Mouse (Mus musculus) kidney, postnatal 0 days (tissue): Measurements from ENCODE around the gene Slc25a11. TPM values are rescaled to one million over a fixed set of nuclear protein-coding genes. Genes with fewer than 3 reads are reported as not detected.

Experiments
- ATAC-seq: fragments of 200-750 bp; cut with Nextera tagmentation; replicated peaks from 2 replicates; pipeline ENCODE4 v1.8.0; 2017; ENCODE audit warnings: low read depth, moderate number of reproducible peaks, moderate TSS enrichment, moderate library complexity; ENCODE audit not compliant: low FRiP score
- DNase-seq: peaks from one replicate; pipeline ENCODE4 v3.0.0-alpha.2; 2016; ENCODE audit warnings: low spot score
- H3K27ac ChIP-seq: fragments of 300-500 bp; sonication (generic); 2 replicates; pipeline ENCODE4 v1.5.1; 2014; ENCODE audit warnings: mild to moderate bottlenecking
- H3K27me3 ChIP-seq: fragments of 300-500 bp; sonication (generic); 2 replicates; pipeline ENCODE4 v1.6.1; 2014; ENCODE audit warnings: low read length, mixed read lengths; ENCODE audit not compliant: insufficient read depth
- H3K36me3 ChIP-seq: fragments of 300-500 bp; sonication (generic); 2 replicates; pipeline ENCODE4 v1.6.1; 2014; ENCODE audit warnings: low read length, mixed read lengths; ENCODE audit not compliant: insufficient read depth
- H3K4me1 ChIP-seq: fragments of 300-500 bp; sonication (generic); replicated peaks from 2 replicates; pipeline ENCODE4 v1.6.1; 2014; ENCODE audit warnings: antibody characterized with exemption, low read length, mixed read lengths; ENCODE audit not compliant: insufficient read depth
- H3K4me2 ChIP-seq: fragments of 300-500 bp; sonication (generic); 2 replicates; pipeline ENCODE4 v1.6.1; 2014; ENCODE audit warnings: mild to moderate bottlenecking, low read length, moderate library complexity, mixed read lengths
- H3K4me3 ChIP-seq: fragments of 300-500 bp; sonication (generic); replicated peaks from 2 replicates; pipeline ENCODE4 v1.5.1; 2014; ENCODE audit warnings: low read depth, low read length
- H3K9ac ChIP-seq: fragments of 300-500 bp; sonication (generic); 2 replicates; pipeline ENCODE4 v1.6.1; 2014; ENCODE audit warnings: low read depth, low read length
- H3K9me3 ChIP-seq: fragments of 300-500 bp; sonication (generic); replicated peaks from 2 replicates; pipeline ENCODE4 v1.6.1; 2016; ENCODE audit warnings: low read length, inconsistent platforms, mixed read lengths
- CTCF ChIP-seq: IDR thresholded peaks from 2 replicates; pipeline ENCODE4 v1.5.1; 2016; ENCODE audit warnings: antibody characterized with exemption, low read depth, mild to moderate bottlenecking, moderate library complexity
- WGBS: fragments of 180-500 bp; shearing (Covaris S2); extraction: QIAGEN DNeasy Blood & Tissue Kit; methylation state at CpG from one replicate; pipeline ENCODE4 v1.1.7; 2014; 5-methylcytosine and 5-hydroxymethylcytosine counted together
- polyA plus RNA-seq: library from polyadenylated mRNA; unstranded; fragments of >200 nt; fragmentation: Nextera tagmentation; extraction: Ambion mirVana; gene quantifications from 2 replicates; pipeline ENCODE4 v1.2.1, GENCODE M21; 2015

Slc25a11 gene
- polyA plus RNA-seq, 1 experiment from 2014 or later: 227 TPM

DNA sequence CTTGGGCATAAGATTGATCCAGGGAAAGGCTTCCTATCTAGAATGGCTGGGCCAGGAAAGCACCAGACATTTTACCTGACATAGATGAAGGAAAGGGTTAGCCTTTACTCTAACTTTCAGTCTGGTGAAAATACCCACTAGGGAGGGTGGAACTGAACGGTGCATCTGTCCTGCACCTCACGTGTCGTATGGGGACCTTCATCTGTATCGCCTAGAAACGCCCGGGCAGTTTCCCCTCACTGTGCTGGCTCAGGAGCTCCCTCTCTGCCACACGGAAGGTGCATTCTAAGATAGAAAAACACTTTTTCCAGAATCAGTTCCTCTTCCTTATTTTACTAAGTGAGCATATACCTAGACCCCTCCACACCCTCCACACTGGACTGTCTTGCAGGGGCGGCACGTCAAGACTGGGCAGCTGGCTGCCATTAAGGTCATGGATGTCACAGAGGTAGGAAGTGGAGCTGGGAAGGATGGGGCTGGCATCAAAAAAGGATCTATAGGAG lies 48.8 kb downstream of the Slc25a11 start:
- DNase-seq: no peak
- no peak for TF ChIP-seq CTCF
- WGBS: 89% methylated on average over 9 of the region's 9 CpGs
- Histone ChIP-seq H3K4me1 (no peaks in the 10 kb centered on the region), H3K36me3 (peaks cover 33% of the 10 kb centered on the region), H3K4me3 (no peak overlapping the region), H3K27me3 (no peaks in the 10 kb centered on the region), H3K4me2 (no peak overlapping the region), H3K9ac (no peak overlapping the region), H3K27ac (no peak overlapping the region), H3K9me3 (no peaks in the 10 kb centered on the region)
- ATAC-seq: no peak

GRCm38 (mm10) chr11:70597301-70597700 lies 50.0 kb downstream of the Slc25a11 start:
- Histone ChIP-seq H3K36me3 (peaks cover 28% of the 10 kb centered on the region), H3K9me3 (no peaks in the 10 kb centered on the region), H3K4me2 (no peak overlapping the region), H3K27me3 (no peaks in the 10 kb centered on the region), H3K4me1 (no peaks in the 10 kb centered on the region), H3K9ac (no peak overlapping the region), H3K27ac (no peak overlapping the region), H3K4me3 (no peak overlapping the region)
- DNase-seq (no peak), ATAC-seq (no peak)
- WGBS: 84% methylated on average over 6 of the region's 6 CpGs
- TF ChIP-seq CTCF: no peak

GRCm38 (mm10) chr11:70596094-70596493 lies 51.2 kb downstream of the Slc25a11 start:
- no peak for TF ChIP-seq CTCF
- Histone ChIP-seq H3K9ac (no peak overlapping the region), H3K9me3 (no peaks in the 10 kb centered on the region), H3K27ac (peak overlapping the region; percentile 19; the same call in 1 of the 2 replicates), H3K36me3 (0 out of 2 replicates have a peak, but pooled peaks cover 22% of the 10 kb centered on the region), H3K27me3 (no peaks in the 10 kb centered on the region), H3K4me3 (no peak overlapping the region), H3K4me2 (no peak overlapping the region), H3K4me1 (no peaks in the 10 kb centered on the region)
- WGBS: 63% methylated on average over 4 of the region's 4 CpGs
- DNase-seq: no peak
- no peak for ATAC-seq

DNA sequence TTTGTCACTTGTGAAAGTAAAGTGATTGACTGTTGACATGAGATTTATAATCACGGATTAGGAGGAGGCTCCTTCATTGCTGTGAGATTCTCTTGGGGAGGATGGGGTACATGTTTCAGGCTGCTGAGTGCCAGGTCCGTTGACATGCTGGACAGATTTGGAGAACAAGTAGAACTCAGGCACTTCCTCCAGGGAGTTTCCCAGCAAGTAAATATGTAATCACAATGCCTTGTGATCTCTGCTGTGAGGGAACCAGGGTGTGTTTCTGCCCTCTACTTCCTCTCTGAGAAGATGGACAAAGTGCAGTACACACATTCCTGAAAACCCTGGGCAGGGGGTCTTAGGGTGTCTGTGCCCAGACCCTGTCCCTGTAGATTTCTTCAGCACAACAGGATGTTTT lies 51.6 kb downstream of the Slc25a11 start:
- Histone ChIP-seq H3K27ac (peak overlapping the region; percentile 19; the same call in 1 of the 2 replicates), H3K4me3 (no peak overlapping the region), H3K9ac (0 out of 2 replicates have a peak overlapping the region, but pooled peaks have one; percentile 25), H3K27me3 (no peaks in the 10 kb centered on the region), H3K4me2 (no peak overlapping the region), H3K36me3 (0 out of 2 replicates have a peak, but pooled peaks cover 22% of the 10 kb centered on the region), H3K9me3 (no peaks in the 10 kb centered on the region), H3K4me1 (no peaks in the 10 kb centered on the region)
- ATAC-seq (no peak), DNase-seq (no peak)
- TF ChIP-seq CTCF: no peak
- 66% methylated on average over 2 of the region's 2 CpGs for WGBS

DNA sequence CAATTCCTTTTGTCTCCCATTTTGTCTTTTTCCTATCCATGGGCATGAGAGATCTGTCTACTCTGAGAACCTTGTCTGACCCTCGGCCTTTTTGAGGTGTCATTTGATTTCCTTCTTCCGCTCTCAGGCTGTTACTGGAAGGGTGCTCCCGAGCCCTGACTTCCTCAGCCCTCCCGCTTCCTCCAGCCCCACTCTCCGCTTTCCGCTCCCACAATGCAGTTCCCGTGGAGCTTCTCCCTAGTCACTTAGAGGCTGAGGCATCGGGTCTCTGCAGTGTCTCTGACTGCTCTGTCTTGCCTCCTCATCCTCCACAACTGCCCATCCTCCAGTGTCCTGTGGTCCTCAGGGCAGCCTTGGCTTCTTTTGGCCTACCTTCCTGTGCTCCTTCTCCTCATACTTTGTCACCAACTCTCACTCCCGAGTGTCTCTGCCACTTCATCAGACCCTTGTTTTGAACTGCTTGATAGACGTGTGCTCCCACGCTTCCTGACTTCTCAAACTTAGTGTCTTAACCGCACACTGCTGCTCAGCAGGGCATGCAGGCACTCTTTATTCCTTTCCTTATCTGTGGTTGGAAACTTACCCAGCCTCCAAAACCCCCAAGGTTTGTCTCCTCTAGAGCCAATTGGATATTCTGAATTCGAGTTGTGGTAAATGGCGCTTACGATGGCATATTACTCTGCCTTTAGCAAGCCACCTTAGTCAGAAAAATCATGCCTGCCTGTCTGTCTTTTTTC lies 52.9 kb downstream of the Slc25a11 start:
- no peak overlapping the region for H3K4me2 ChIP-seq
- DNase-seq (no peak), ATAC-seq (no peak)
- no peak for TF ChIP-seq CTCF
- H3K27ac ChIP-seq: no peak overlapping the region; the same call in 1 of the 2 replicates
- H3K9ac ChIP-seq: no peak overlapping the region
- no peak overlapping the region for H3K4me3 ChIP-seq
- WGBS: 64% methylated on average over 15 of the region's 15 CpGs
- 0 out of 2 replicates have a peak, but pooled peaks cover 21% of the 10 kb centered on the region for H3K36me3 ChIP-seq
- H3K4me1 ChIP-seq: no peaks in the 10 kb centered on the region
- H3K9me3 ChIP-seq: no peaks in the 10 kb centered on the region
- H3K27me3 ChIP-seq: no peaks in the 10 kb centered on the region

Other genes with a start within 250 kb of the Slc25a11 start
- 18.8 and 20.2 TPM in 2 replicates for gene Pelp1, start 237.4 kb downstream of the Slc25a11 start, polyA plus RNA-seq
- gene Arrb2, start 214.8 kb downstream of the Slc25a11 start, polyA plus RNA-seq: 12.0 and 13.5 TPM in 2 replicates
- 33.5 and 38.3 TPM in 2 replicates for gene Med11, start 195.6 kb downstream of the Slc25a11 start, polyA plus RNA-seq
- gene Zmynd15, start 188.0 kb downstream of the Slc25a11 start, polyA plus RNA-seq: 0.82 and 1.5 TPM in 2 replicates
- 16.7 and 17.6 TPM in 2 replicates for gene Cxcl16, start 187.5 kb downstream of the Slc25a11 start, polyA plus RNA-seq
- gene Tm4sf5, start 142.2 kb downstream of the Slc25a11 start, polyA plus RNA-seq: 0.84 and 1.5 TPM in 2 replicates
- gene Vmo1, start 132.9 kb downstream of the Slc25a11 start, polyA plus RNA-seq: 0.57 and 0.66 TPM in 2 replicates
- 0.56 and 0.87 TPM in 2 replicates for gene Gltpd2, start 128.3 kb downstream of the Slc25a11 start, polyA plus RNA-seq
- 686 and 703 TPM in 2 replicates for gene Psmb6, start 122.1 kb downstream of the Slc25a11 start, polyA plus RNA-seq
- not detected in 2 replicates for gene Gm40193, start 114.5 kb downstream of the Slc25a11 start, polyA plus RNA-seq
- gene Pld2, start 107.4 kb downstream of the Slc25a11 start, polyA plus RNA-seq: 6.7 and 7.2 TPM in 2 replicates
- 11.5 and 12.1 TPM in 2 replicates for gene Mink1, start 84.6 kb downstream of the Slc25a11 start, polyA plus RNA-seq
- gene 4930544D05Rik, start 31.6 kb downstream of the Slc25a11 start, polyA plus RNA-seq: not detected in 2 replicates
- 0.25 and 0.29 TPM in 2 replicates for gene Chrne, start 28.3 kb downstream of the Slc25a11 start, polyA plus RNA-seq
- gene Gp1ba, start 8.4 kb downstream of the Slc25a11 start, polyA plus RNA-seq: 0.16 and 0.19 TPM in 2 replicates
- gene Rnf167, start 244 bp downstream of the Slc25a11 start, polyA plus RNA-seq: 109 and 113 TPM in 2 replicates
- 1,513 and 1,569 TPM in 2 replicates for gene Pfn1, start 7.2 kb upstream of the Slc25a11 start, polyA plus RNA-seq
- gene Eno3, start 9.7 kb upstream of the Slc25a11 start, polyA plus RNA-seq: 9.7 and 10.0 TPM in 2 replicates
- 91.5 and 102 TPM in 2 replicates for gene Spag7, start 21.9 kb upstream of the Slc25a11 start, polyA plus RNA-seq
- gene Camta2, start 40.6 kb upstream of the Slc25a11 start, polyA plus RNA-seq: 9.2 and 9.4 TPM in 2 replicates
- gene Inca1, start 52.7 kb upstream of the Slc25a11 start, polyA plus RNA-seq: 2.3 and 3.0 TPM in 2 replicates
- 3.5 and 3.6 TPM in 2 replicates for gene Kif1c, start 53.1 kb upstream of the Slc25a11 start, polyA plus RNA-seq
- gene Zfp3, start 116.7 kb upstream of the Slc25a11 start, polyA plus RNA-seq: 7.1 and 7.7 TPM in 2 replicates
- gene Scimp, start 165.1 kb upstream of the Slc25a11 start, polyA plus RNA-seq: 0.55 and 0.84 TPM in 2 replicates
- gene Rabep1, start 197.3 kb upstream of the Slc25a11 start, polyA plus RNA-seq: 35.4 and 37.5 TPM in 2 replicates